Mouse (Mus musculus) forebrain, embryonic 11.5 days (tissue): ENCODE results near the gene Nim1k. TPM values are rescaled to one million over a fixed set of nuclear protein-coding genes. Genes with fewer than 3 reads are reported as not detected.

Source experiments
- ATAC-seq: fragments of 200-750 bp; cut with Nextera tagmentation; replicated peaks from 2 replicates; pipeline ENCODE4 v1.8.0; 2017; ENCODE audit warnings: moderate TSS enrichment; ENCODE audit not compliant: low FRiP score
- DNase-seq: peaks from one replicate; pipeline ENCODE4 v3.0.0-alpha.2; 2017; ENCODE audit warnings: low spot score
- H3K27ac ChIP-seq: fragments of 300-500 bp; sonication (generic); 2 replicates; pipeline ENCODE4 v1.5.1; 2014; ENCODE audit warnings: low read depth, low read length
- H3K27me3 ChIP-seq: fragments of 300-500 bp; sonication (generic); 2 replicates; pipeline ENCODE4 v1.6.1; 2014; ENCODE audit warnings: mild to moderate bottlenecking, low read length, mixed read lengths; ENCODE audit not compliant: control insufficient read depth, insufficient read depth
- H3K36me3 ChIP-seq: fragments of 300-500 bp; sonication (generic); 2 replicates; pipeline ENCODE4 v1.6.1; 2014; ENCODE audit warnings: mild to moderate bottlenecking, low read length, moderate library complexity, mixed read lengths; ENCODE audit not compliant: control insufficient read depth, insufficient read depth
- H3K4me1 ChIP-seq: fragments of 300-500 bp; sonication (generic); replicated peaks from 2 replicates; pipeline ENCODE4 v1.6.1; 2014; ENCODE audit warnings: low read length, mixed read lengths; ENCODE audit not compliant: control insufficient read depth, insufficient read depth
- H3K4me2 ChIP-seq: fragments of 300-500 bp; sonication (generic); 2 replicates; pipeline ENCODE4 v1.6.1; 2014; ENCODE audit warnings: low read depth, mild to moderate bottlenecking, low read length, moderate library complexity, mixed read lengths; ENCODE audit not compliant: severe bottlenecking
- H3K4me3 ChIP-seq: fragments of 300-500 bp; sonication (generic); 2 replicates; pipeline ENCODE4 v1.5.1; 2014; ENCODE audit warnings: low read depth, low read length
- H3K9ac ChIP-seq: fragments of 300-500 bp; sonication (generic); 2 replicates; pipeline ENCODE4 v1.6.1; 2014; ENCODE audit warnings: low read length
- H3K9me3 ChIP-seq: fragments of 300-500 bp; sonication (generic); 2 replicates; pipeline ENCODE4 v1.6.1; 2016; ENCODE audit warnings: low read length, mixed read lengths; ENCODE audit not compliant: control insufficient read depth
- WGBS: fragments of 180-500 bp; shearing (Covaris S2); extraction: QIAGEN DNeasy Blood & Tissue Kit; methylation state at CpG from one replicate; pipeline ENCODE4 v1.1.7; 2014; 5-methylcytosine and 5-hydroxymethylcytosine counted together
- polyA plus RNA-seq: library from polyadenylated mRNA; unstranded; fragments of >200 nt; fragmentation: Nextera tagmentation; extraction: Ambion mirVana; gene quantifications from 2 replicates; pipeline ENCODE4 v1.2.1, GENCODE M21; 2014

The Nim1k gene
- polyA plus RNA-seq, 1 experiment from 2014 or later = 5.8 TPM

GRCm38 (mm10) chr13:119742711-119743415 is 12.8 kb downstream of the Nim1k start:
- no peak overlapping the region for H3K9ac ChIP-seq
- no peaks in the 10 kb centered on the region for H3K36me3 ChIP-seq
- no peaks in the 10 kb centered on the region for H3K27me3 ChIP-seq
- DNase-seq (peak; percentile 31), ATAC-seq (no peak)
- H3K4me2 ChIP-seq = no peak overlapping the region
- no peaks in the 10 kb centered on the region for H3K9me3 ChIP-seq
- H3K27ac ChIP-seq = no peak overlapping the region
- no peak overlapping the region for H3K4me3 ChIP-seq
- H3K4me1 ChIP-seq = no peaks in the 10 kb centered on the region; the same call in 1 of the 2 replicates
- 91% methylated on average over 6 of the region's 6 CpGs for WGBS

- ATAC-seq (peak; percentile 68), DNase-seq (peak; percentile 71)
- peak overlapping the region; percentile 23; the same call in 1 of the 2 replicates for H3K9ac ChIP-seq
- no peaks in the 10 kb centered on the region; the same call in 1 of the 2 replicates for H3K4me1 ChIP-seq
- no peaks in the 10 kb centered on the region for H3K9me3 ChIP-seq
- H3K4me2 ChIP-seq = peak overlapping the region; percentile 47
- WGBS = 3% methylated on average over 19 of the region's 19 CpGs
- H3K4me3 ChIP-seq = no peak overlapping the region; the same call in 1 of the 2 replicates
- H3K36me3 ChIP-seq = no peaks in the 10 kb centered on the region
- no peaks in the 10 kb centered on the region for H3K27me3 ChIP-seq
- peak overlapping the region; percentile 48; the same call in 1 of the 2 replicates for H3K27ac ChIP-seq
These were observed 14.1 kb downstream of the Nim1k start for GRCm38 (mm10) chr13:119741390-119742237.

DNA sequence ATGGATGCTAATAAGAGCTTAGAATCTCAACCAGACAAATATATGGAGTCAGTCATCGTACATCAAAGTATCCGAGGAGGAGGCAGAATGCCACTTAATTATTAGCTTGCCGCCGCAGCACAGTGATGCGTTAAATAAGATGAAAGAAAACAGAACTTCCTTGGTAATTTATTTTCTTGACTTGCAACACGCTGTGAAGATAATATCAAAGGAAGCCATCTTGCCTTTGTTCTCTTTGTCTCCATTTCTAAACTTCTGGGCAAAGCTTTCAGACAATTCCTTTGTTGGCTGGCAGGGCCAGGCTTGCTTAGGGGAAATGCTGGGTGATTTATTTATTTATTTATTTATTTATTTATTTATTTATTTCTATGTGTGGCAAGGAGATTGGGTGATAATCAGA is 24.2 kb downstream of the Nim1k start:
- WGBS = 31% methylated on average over 6 of the region's 6 CpGs
- no peak; the same call in 1 of the 2 replicates for ATAC-seq

DNA sequence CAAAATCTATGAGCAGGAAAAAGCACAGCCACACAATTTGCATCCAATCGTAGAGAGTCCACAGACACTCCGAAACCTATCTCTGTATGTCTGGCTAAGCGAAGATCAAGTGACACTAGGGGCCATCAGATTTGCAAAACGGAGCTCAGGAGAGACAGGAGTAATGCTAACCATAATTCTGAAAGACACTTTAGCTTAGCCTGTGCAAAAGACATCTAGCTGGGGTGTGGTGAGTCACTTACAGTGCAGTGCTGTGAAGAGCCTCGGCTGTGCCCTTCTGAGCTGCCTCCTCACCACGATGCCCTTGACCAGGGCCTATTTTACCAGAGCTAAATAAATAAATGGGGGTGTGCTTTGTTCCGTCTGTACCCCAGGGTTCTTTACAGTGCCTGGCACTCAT is 26.3 kb downstream of the Nim1k start:
- H3K27me3 ChIP-seq = no peaks in the 10 kb centered on the region
- no peaks in the 10 kb centered on the region for H3K4me1 ChIP-seq
- H3K4me2 ChIP-seq = no peak overlapping the region
- ATAC-seq = no peak
- H3K9me3 ChIP-seq = no peaks in the 10 kb centered on the region
- H3K36me3 ChIP-seq = no peaks in the 10 kb centered on the region
- DNase-seq = peak; percentile 33
- 88% methylated on average over 7 of the region's 7 CpGs for WGBS
- H3K9ac ChIP-seq = no peak overlapping the region
- no peak overlapping the region for H3K27ac ChIP-seq
- H3K4me3 ChIP-seq = no peak overlapping the region

More for the DNA sequence above, 24.2 kb downstream of the Nim1k start:
- no peaks in the 10 kb centered on the region for H3K4me1 ChIP-seq
- no peak overlapping the region for H3K9ac ChIP-seq
- peak; percentile 30 for DNase-seq
- H3K27me3 ChIP-seq = no peaks in the 10 kb centered on the region
- H3K4me3 ChIP-seq = no peak overlapping the region
- H3K36me3 ChIP-seq = no peaks in the 10 kb centered on the region
- no peaks in the 10 kb centered on the region for H3K9me3 ChIP-seq
- no peak overlapping the region for H3K4me2 ChIP-seq
- no peak overlapping the region for H3K27ac ChIP-seq

DNA sequence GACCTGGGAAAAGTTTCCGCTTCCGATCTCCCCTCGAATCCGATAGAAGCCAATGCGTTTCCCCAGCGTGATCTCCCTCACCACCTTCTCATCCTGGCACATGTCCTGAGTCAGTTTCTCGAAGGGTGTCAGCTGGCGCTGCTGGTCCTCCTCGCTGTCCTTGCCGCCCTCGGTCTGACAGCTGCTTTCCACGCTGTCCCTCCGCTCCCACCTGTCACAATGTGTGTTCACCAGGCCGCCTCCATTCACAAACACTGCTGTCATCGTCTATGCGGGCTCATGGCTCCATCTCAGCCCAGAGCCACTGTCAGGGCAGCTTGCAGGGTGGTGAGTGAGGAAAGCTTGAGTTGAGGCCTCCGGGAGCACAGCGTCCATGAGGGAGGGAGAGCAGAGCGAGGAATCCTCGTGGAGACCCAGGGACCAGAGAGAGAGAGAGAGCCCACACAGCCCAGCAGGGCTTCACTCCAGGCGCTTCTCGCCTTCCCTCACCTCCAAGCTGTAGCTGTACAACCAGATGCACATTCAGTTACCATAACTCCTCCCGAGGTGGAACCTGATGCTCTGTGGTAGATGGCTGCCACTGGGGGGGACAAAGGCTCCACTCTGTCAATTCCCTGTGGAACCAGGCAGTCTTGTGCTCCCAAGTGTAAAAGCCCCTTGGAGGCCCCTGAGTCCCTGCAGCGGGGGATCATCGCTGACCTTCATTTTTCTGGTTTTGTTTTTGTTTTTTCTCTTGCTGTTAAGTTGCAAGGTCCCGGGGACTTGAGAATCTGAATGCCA is 27.9 kb downstream of the Nim1k start:
- no peak overlapping the region for H3K9ac ChIP-seq

GRCm38 (mm10) chr13:119724541-119724940 is 31.1 kb downstream of the Nim1k start:
- Histone ChIP-seq H3K4me3 (no peak overlapping the region), H3K9me3 (no peaks in the 10 kb centered on the region), H3K9ac (no peak overlapping the region), H3K27me3 (no peaks in the 10 kb centered on the region), H3K4me1 (no peaks in the 10 kb centered on the region), H3K4me2 (no peak overlapping the region), H3K36me3 (no peaks in the 10 kb centered on the region), H3K27ac (no peak overlapping the region)
- DNase-seq (no peak), ATAC-seq (no peak)
- 89% methylated on average over 7 of the region's 7 CpGs for WGBS

More for the DNA sequence above, 27.9 kb downstream of the Nim1k start:
- no peak overlapping the region for H3K27ac ChIP-seq
- DNase-seq (no peak), ATAC-seq (0 out of 2 replicates have a peak, but pooled peaks have one; percentile 14)
- H3K4me3 ChIP-seq = no peak overlapping the region
- H3K4me2 ChIP-seq = no peak overlapping the region
- H3K9me3 ChIP-seq = no peaks in the 10 kb centered on the region
- H3K4me1 ChIP-seq = no peaks in the 10 kb centered on the region
- H3K27me3 ChIP-seq = no peaks in the 10 kb centered on the region
- WGBS = 71% methylated on average over 26 of the region's 26 CpGs
- H3K36me3 ChIP-seq = no peaks in the 10 kb centered on the region

DNA sequence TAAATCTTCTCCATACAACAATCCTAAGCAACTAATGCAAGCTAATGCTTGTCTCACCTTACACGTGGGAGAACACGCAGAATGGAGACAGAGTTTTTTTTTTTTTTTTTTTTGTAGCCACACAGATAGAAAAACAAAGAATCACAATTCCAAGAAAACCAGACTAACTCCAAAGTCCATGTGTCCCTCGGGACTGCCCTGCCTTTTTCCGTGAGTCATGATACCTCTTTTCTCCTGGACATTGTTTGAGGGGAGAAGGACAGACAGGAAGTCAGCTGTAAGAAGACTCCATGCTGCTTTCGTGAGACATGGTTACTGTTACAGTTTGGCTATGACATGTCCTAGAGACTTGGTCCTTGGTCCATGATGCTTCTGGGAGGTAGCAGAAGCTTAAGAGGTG is 32.3 kb downstream of the Nim1k start:
- Histone ChIP-seq H3K27me3 (no peaks in the 10 kb centered on the region), H3K4me1 (no peaks in the 10 kb centered on the region), H3K4me2 (no peak overlapping the region), H3K27ac (no peak overlapping the region), H3K9me3 (no peaks in the 10 kb centered on the region), H3K4me3 (no peak overlapping the region), H3K36me3 (no peaks in the 10 kb centered on the region), H3K9ac (no peak overlapping the region)
- ATAC-seq = no peak
- no peak for DNase-seq
- 90% methylated on average over 5 of the region's 5 CpGs for WGBS

- ATAC-seq = no peak
These were observed 33.2 kb downstream of the Nim1k start for GRCm38 (mm10) chr13:119722447-119722846.

More at GRCm38 (mm10) chr13:119722447-119722846, 33.2 kb downstream of the Nim1k start:
- H3K36me3 ChIP-seq = no peaks in the 10 kb centered on the region
- H3K4me3 ChIP-seq = no peak overlapping the region
- H3K27ac ChIP-seq = no peak overlapping the region
- H3K27me3 ChIP-seq = no peaks in the 10 kb centered on the region
- H3K9ac ChIP-seq = no peak overlapping the region
- no peaks in the 10 kb centered on the region for H3K4me1 ChIP-seq
- H3K9me3 ChIP-seq = no peaks in the 10 kb centered on the region
- DNase-seq = no peak
- no peak overlapping the region for H3K4me2 ChIP-seq
- WGBS = 88% methylated on average over 3 of the region's 3 CpGs
